Mouse (Mus musculus) liver, embryonic 14.5 days (tissue): Measurements from ENCODE around the gene Grip2. TPM values are rescaled to one million over a fixed set of nuclear protein-coding genes. Genes with fewer than 3 reads are reported as not detected.

ENCODE experiments used
- ATAC-seq: fragments of 200-750 bp; cut with Nextera tagmentation; 2 replicates; pipeline ENCODE4 v1.8.0; 2017; ENCODE audit warnings: moderate number of reproducible peaks, mild to moderate bottlenecking, moderate library complexity; ENCODE audit not compliant: insufficient read depth
- DNase-seq, 3 experiments: peaks; one replicate each; pipeline ENCODE4 v3.0.0-alpha.2; 2012 to 2013; ENCODE audit warnings: low read depth in 3 of 3, low spot score in 3 of 3
- H3K27ac ChIP-seq: fragments of 300-500 bp; sonication (generic); 2 replicates; pipeline ENCODE4 v1.5.1; 2014; ENCODE audit warnings: moderate library complexity, mild to moderate bottlenecking, control low read depth, inconsistent platforms
- H3K27me3 ChIP-seq: fragments of 300-500 bp; sonication (generic); 2 replicates; pipeline ENCODE4 v1.6.1; 2014; ENCODE audit warnings: mild to moderate bottlenecking, low read length, moderate library complexity; ENCODE audit not compliant: control insufficient read depth, insufficient read depth
- H3K36me3 ChIP-seq: fragments of 300-500 bp; sonication (generic); replicated peaks from 2 replicates; pipeline ENCODE4 v1.6.1; 2014; ENCODE audit warnings: low read depth; ENCODE audit not compliant: control insufficient read depth, insufficient read depth
- H3K4me1 ChIP-seq, 2 experiments: fragments of 200-500 bp in 1 of 2; fragments of 300-500 bp in 1 of 2; sonication (generic) in 1 of 2; replicated peaks; 2 replicates each; pipeline ENCODE4 v1.6.1; 2012 to 2014; ENCODE audit warnings: antibody characterized with exemption in 1 of 2, inconsistent platforms in 1 of 2, low read length in 1 of 2; ENCODE audit not compliant: control insufficient read depth in 2 of 2, insufficient read depth in 2 of 2
- H3K4me2 ChIP-seq: fragments of 300-500 bp; sonication (generic); 2 replicates; pipeline ENCODE4 v1.6.1; 2014; ENCODE audit warnings: low read depth, mild to moderate bottlenecking, control low read depth, moderate library complexity
- H3K4me3 ChIP-seq, 2 experiments: fragments of 200-500 bp in 1 of 2; fragments of 300-500 bp in 1 of 2; sonication (generic) in 1 of 2; 2 replicates each; pipeline ENCODE4 v1.5.1; 2012 to 2014; ENCODE audit warnings: low read depth in 2 of 2, low read length in 2 of 2, mild to moderate bottlenecking in 2 of 2, control low read depth in 1 of 2, inconsistent platforms in 1 of 2, moderate library complexity in 1 of 2; ENCODE audit not compliant: insufficient read depth in 1 of 2
- H3K9ac ChIP-seq: fragments of 300-500 bp; sonication (generic); replicated peaks from 2 replicates; pipeline ENCODE4 v1.6.1; 2014; ENCODE audit warnings: mild to moderate bottlenecking, control low read depth, moderate library complexity
- H3K9me3 ChIP-seq: fragments of 300-500 bp; sonication (generic); 2 replicates; pipeline ENCODE4 v1.6.1; 2016; ENCODE audit warnings: low read length, mixed read lengths; ENCODE audit not compliant: control insufficient read depth
- CTCF ChIP-seq: IDR thresholded peaks from 2 replicates; pipeline ENCODE4 v1.5.1; 2016; ENCODE audit warnings: antibody characterized with exemption, low read depth, control low read depth
- EP300 ChIP-seq: IDR thresholded peaks from 2 replicates; pipeline ENCODE4 v1.6.1; 2016; ENCODE audit warnings: antibody characterized with exemption, low read depth
- WGBS: fragments of 180-500 bp; shearing (Covaris S2); extraction: QIAGEN DNeasy Blood & Tissue Kit; methylation state at CpG from one replicate; pipeline ENCODE4 v1.1.7; 2014; ENCODE audit not compliant: insufficient replicate concordance; 5-methylcytosine and 5-hydroxymethylcytosine counted together
- polyA plus RNA-seq, 2 experiments: library from polyadenylated mRNA; depleted of rRNA in 1 of 2; stranded (reverse) in 1 of 2; unstranded in 1 of 2; fragments of >200 nt; fragmentation: Nextera tagmentation in 1 of 2; extraction: Ambion mirVana in 1 of 2; gene quantifications; 2 replicates each; pipeline versions ENCODE4 v1.2.1 to v1.2.3; 2012 to 2014

Gene Grip2
- polyA plus RNA-seq, 2 experiments: 0.01 TPM; not detected in 1

- Histone ChIP-seq H3K36me3 (peaks cover 4% of the 10 kb centered on the region; the same call in 1 of the 2 replicates), H3K4me1 (no peaks in the 10 kb centered on the region), H3K27me3 (no peaks in the 10 kb centered on the region), H3K4me2 (no peak overlapping the region), H3K27ac (no peak overlapping the region), H3K4me3 (no peak overlapping the region), H3K9me3 (no peaks in the 10 kb centered on the region), H3K9ac (no peak overlapping the region)
- no peak for ATAC-seq
- WGBS: 67% methylated on average over 7 of the region's 7 CpGs
- DNase-seq: no peak
- TF ChIP-seq CTCF (no peak), EP300 (no peak)
Measured at GRCm38 (mm10) chr6:91745947-91746582, 81.0 kb downstream of the Grip2 start.

GRCm38 (mm10) chr6:91745246-91745645, 81.8 kb downstream of the Grip2 start:
- Histone ChIP-seq H3K27ac (no peak overlapping the region), H3K9ac (no peak overlapping the region), H3K36me3 (peaks cover 4% of the 10 kb centered on the region; the same call in 1 of the 2 replicates), H3K4me2 (no peak overlapping the region), H3K27me3 (no peaks in the 10 kb centered on the region), H3K4me3 (no peak overlapping the region), H3K4me1 (no peaks in the 10 kb centered on the region), H3K9me3 (no peaks in the 10 kb centered on the region)
- no peak for TF ChIP-seq CTCF
- TF ChIP-seq EP300: no peak
- DNase-seq (no peak), ATAC-seq (no peak)
- 64% methylated on average over 3 of the region's 3 CpGs for WGBS

- no peak overlapping the region for H3K9ac ChIP-seq
- no peak overlapping the region for H3K4me2 ChIP-seq
- WGBS: 64% methylated on average over 4 of the region's 4 CpGs
- no peaks in the 10 kb centered on the region for H3K4me1 ChIP-seq
- no peak overlapping the region for H3K27ac ChIP-seq
- H3K4me3 ChIP-seq: no peak overlapping the region
- no peaks in the 10 kb centered on the region for H3K27me3 ChIP-seq
- DNase-seq: no peak
- peaks cover 4% of the 10 kb centered on the region; the same call in 1 of the 2 replicates for H3K36me3 ChIP-seq
- TF ChIP-seq EP300 (no peak), CTCF (no peak)
- ATAC-seq: no peak
- no peaks in the 10 kb centered on the region for H3K9me3 ChIP-seq
Measured at GRCm38 (mm10) chr6:91743886-91744285, 83.2 kb downstream of the Grip2 start.

GRCm38 (mm10) chr6:91742995-91743394, 84.1 kb downstream of the Grip2 start:
- WGBS: 80% methylated on average over 8 of the region's 8 CpGs
- no peak for ATAC-seq
- Histone ChIP-seq H3K4me1 (no peaks in the 10 kb centered on the region), H3K9me3 (no peaks in the 10 kb centered on the region), H3K27ac (no peak overlapping the region), H3K4me2 (no peak overlapping the region), H3K36me3 (0 out of 2 replicates have a peak, but pooled peaks cover 2% of the 10 kb centered on the region), H3K4me3 (no peak overlapping the region), H3K27me3 (no peaks in the 10 kb centered on the region), H3K9ac (no peak overlapping the region)
- no peak for DNase-seq
- TF ChIP-seq CTCF: no peak

GRCm38 (mm10) chr6:91742466-91742865, 84.6 kb downstream of the Grip2 start:
- ATAC-seq (no peak), DNase-seq (no peak)
- TF ChIP-seq EP300 (no peak), CTCF (no peak)
- 0 out of 2 replicates have a peak, but pooled peaks cover 2% of the 10 kb centered on the region for H3K36me3 ChIP-seq
- H3K27ac ChIP-seq: no peak overlapping the region
- H3K4me3 ChIP-seq: no peak overlapping the region
- no peaks in the 10 kb centered on the region for H3K27me3 ChIP-seq
- no peak overlapping the region for H3K9ac ChIP-seq
- 61% methylated on average over 3 of the region's 3 CpGs for WGBS
- no peak overlapping the region for H3K4me2 ChIP-seq
- 0 out of 4 replicates have a peak, but pooled peaks cover 0 to 2% of the 10 kb centered on the region in 2 experiments for H3K4me1 ChIP-seq
- no peaks in the 10 kb centered on the region for H3K9me3 ChIP-seq
